Mouse (Mus musculus) adrenal gland, adult 2 months (tissue): Measurements from ENCODE around the gene Smchd1. TPM values are rescaled to one million over a fixed set of nuclear protein-coding genes. Genes with fewer than 3 reads are reported as not detected.
"Not testable (repeated sequence)": the region's sequence is repeated elsewhere in the genome, so short reads cannot be mapped to it uniquely, and the experiment has no call there.

ENCODE experiments used
- DNase-seq: peaks from one replicate; pipeline ENCODE4 v3.0.0; 2021
- long read RNA-seq: library from polyadenylated mRNA; stranded (forward); transcript quantifications from one replicate; pipeline ENCODE4 v2.0.0, GENCODE M21; 2021
- polyA plus RNA-seq: library from polyadenylated mRNA; depleted of rRNA; stranded (reverse); fragments of >200 nt; gene quantifications from 2 replicates; pipeline ENCODE4 v1.2.3, GENCODE M21; 2012; rRNA removed
- total RNA-seq, 2 experiments: library from RNA; stranded (reverse); gene quantifications; 2 replicates each; pipeline ENCODE4 v1.2.3; 2021

Gene Smchd1
- total RNA-seq (10 to 100 TPM; 32.3 to 35.7 TPM), polyA plus RNA-seq (1.3 and 2.0 TPM in 2 replicates)
- long read RNA-seq, partial matches to known transcripts, result 0 of 1 reads
- long read RNA-seq, other reads (novel, unspliced or antisense), result 1 of 1 reads

DNA sequence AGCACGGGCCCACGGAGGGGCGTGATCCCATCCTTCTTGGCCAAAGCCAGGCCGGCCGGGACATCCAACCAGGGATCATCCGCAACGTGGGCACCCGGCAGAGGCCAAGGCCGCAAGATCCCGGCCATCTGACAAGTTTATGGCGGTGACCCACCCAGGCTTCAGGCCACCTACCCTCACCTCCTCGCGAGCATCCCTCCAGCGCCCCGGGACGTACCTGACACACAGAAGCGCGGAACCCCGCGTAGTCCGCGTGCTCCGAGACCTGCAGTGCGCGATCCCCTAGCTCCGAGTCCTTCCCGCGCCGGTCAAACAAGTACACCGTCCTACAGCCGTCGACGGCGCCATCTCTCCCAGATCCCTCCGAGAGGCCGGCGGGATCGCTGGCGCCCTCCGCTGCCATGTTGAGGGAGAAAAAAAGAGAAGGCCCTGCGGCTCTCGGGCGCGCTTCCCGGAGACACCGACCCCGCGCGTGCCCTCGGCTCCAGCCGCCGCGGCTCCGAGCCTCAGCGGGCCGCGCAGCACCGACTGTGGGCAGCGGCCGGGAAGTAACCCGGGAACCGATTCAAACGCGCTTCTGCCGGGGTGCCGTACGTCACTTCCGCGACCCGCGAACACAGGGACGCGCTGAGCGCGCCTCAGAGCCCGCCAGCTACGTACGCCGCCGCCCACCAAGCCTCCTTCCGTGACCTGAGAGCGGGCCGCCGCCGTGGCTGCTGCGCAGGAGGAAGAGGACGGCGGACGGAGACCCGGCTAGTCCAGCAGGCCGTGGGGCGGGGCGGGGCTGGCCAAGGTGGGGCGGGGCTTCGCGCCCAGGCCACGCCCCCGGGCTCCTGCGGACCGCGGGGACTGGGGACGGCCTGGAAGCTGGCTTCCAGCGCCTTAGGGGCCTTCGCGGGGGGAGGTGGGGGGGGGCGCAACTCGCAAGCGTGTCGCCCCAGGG is at the start of gene Smchd1:
TSS of gene Smchd1 (minus strand) at position 582 of the 943 bp plus-strand sequence.
- peak; percentile 97 for DNase-seq

DNA sequence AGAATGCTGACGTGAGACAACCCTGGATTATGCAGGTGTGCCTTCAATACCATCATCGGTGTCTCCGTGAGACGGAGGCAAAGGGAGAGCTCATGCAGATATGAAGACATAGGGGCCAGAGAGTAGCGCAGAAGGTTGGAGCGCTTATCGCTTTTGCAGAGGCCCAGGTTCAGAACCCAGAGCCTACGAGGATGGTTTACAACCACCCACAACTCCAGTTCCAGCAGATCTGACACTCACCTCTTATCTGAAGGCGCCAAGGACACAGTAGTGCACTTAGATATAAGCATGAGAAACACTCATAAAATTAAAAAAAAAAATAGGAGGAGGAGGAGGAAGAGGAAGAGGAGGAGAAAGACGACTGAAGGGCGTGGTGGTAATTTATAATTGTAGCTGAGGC is 35.2 kb upstream of the Smchd1 start:
- no peak for DNase-seq

DNA sequence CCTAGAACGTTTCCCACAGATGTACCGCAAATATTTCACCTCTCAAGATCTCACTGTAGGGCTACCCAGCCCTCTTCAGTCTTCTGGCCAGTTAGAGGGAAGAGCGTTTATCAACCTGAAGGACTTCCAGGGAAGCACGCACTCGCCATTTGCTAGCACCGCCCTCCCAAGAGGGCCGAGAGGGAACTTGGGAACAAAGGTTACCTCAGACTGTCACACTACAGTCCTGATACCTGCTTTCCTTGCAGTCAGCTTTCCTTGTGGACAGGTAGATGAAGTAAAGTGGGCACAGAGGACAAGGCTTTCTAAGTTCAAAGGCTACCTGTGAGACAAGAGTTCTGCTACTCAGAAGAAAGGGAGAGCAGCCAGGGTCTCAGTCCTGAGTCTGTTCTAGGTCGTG is 31.7 kb upstream of the Smchd1 start:
- no peak for DNase-seq

DNA sequence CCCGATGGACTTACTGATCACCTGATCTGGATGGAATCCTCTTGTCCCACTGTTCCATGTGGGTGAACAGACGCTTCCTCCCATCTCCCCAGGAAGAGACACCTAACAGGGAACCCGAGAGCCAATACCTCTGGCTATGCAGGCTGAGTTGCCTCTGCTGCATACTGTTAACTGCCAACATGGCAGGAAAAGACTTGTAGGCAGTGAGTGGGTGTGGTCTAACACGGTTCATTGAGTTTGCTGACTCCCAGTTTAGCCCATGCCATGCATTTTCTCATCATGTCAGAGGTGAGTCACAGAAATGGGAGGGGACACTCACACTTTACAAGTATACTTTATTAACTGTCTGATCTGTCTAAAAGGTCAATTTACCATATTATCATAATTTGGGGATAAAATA is 20.6 kb upstream of the Smchd1 start:
- DNase-seq, result no peak

DNA sequence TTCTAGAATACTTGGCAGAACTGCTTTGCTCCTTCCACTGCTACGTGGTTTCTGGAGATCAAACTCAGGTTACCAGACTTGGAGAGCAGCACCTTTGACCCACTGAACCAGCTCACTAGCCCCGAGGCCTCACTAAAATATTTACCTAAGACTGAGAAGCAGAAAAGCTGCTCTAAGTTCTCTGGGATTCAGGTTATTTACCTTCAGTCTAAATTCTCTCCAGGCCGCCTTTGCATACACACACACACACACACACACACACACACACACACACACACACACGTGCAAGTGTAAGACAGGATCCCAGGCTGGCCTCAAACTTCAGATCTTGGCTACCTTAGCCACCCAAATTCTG is 16.2 kb upstream of the Smchd1 start:
- DNase-seq, result no peak

DNA sequence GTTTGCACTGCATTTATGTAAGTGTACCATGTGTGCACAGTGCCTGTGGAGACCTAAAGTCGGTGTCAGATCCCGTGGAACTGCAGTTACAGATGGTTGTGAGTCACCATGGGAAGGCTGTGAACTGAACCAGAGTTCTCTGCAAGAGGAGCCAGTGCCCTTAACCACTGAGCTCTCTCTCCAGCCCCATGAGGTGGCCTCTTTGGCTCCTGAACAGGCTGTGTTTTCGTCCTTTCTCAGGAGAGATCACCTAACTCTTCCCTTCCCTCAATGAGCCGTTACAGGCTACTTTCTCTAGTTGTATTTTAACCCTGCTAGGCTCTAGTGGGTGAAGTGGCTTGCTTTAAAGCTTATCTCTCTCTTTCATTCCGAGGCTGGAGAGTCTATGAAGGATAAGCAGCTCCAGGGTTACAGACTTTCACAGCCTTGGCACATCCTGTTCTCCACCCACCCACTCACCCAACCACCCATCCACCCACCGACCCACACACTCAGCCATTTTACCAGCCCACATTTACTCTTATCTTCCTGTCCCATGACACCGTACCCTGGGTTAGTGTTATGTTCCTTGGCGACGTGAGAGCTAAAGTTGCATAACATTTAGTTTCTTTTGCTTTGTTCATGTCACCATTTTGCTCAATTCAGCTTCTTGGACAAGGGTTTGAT is 15.7 kb upstream of the Smchd1 start:
- no peak for DNase-seq

DNA sequence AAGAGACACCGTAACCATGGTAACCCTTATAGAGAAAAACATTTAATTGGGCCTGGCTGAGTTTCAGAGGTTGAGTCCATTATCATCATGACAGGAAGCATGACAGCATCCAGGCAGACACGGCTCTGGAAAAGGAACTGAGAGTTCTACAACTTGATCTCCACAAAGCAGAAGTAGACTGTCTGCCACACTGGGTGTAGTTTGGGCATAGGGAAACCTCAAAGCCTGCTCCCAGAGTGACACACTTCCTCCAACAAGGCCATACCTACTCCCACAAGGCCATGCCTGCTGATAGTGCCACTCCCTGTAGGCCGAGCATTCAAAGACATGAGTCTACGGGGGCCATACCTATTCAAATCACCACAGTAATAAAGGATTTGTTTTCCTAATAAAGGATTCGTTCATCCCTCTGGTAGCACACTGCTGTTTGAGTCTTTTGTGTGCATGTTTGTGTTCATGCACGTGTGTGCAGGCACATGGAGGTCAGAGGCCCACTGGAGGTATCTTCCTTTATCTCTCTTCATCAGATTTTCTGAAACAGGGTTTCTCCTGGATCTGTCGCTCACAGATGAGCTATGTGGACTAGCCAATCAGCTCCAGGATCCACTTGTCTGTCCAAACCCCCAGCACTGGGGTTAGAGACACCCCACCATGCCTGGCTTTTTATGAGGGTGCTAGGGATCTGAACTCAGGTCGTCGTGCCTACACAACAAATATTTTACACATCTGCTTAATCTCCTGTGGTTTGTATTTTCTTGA is 14.7 kb upstream of the Smchd1 start:
- no peak for DNase-seq

DNA sequence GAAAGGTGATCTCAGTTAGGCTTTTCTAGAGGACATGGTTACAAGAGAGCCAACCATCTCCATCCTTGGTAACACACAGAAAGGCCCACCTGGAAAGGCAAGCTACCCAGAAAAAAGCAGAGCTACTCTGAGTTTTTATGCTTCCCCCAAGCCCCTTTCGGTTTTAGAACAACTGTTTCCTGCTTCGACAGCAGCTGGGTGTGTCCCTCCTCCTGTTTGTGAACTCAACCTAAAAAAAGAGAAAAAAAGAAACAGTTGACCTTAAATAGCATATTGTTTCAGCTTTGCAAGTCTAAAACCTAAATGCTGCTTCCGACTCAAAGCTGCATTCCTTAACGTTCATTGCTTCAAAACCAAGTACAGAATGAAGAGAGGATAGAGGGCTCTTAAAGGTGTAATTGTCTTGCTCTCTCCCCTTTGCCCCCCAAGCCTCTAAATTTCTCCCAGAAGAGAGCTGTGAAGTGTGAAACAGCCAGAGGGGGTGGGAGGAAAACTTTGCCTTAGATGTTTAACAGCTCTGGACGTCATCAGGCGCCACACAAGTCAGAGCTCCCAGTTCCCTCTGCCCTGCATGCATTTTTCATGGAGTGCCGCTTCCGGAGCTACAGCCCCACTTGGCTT is 11.2 kb upstream of the Smchd1 start:
- DNase-seq, result no peak

DNA sequence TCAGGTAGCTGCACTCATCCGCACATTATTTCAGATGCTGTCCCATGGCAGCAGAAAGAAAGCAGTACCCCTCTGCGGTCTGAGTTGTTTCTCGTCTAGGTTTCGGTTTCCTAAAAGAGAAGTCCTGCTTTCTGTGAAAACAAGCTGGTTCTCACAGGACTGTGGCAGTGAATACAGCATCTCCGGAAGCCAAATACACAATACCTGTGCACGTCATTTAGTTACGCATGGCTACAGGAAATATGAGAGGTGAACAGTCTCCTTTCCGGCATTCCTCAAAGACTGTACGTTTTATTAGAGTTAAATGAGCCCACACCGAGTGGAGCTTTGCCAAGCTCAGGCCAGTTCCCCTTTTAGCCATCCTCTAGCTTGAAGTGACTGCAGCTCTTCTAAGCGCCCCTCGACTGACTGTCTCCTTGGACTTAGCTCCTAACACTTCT is 10.7 kb upstream of the Smchd1 start:
- DNase-seq, result no peak

DNA sequence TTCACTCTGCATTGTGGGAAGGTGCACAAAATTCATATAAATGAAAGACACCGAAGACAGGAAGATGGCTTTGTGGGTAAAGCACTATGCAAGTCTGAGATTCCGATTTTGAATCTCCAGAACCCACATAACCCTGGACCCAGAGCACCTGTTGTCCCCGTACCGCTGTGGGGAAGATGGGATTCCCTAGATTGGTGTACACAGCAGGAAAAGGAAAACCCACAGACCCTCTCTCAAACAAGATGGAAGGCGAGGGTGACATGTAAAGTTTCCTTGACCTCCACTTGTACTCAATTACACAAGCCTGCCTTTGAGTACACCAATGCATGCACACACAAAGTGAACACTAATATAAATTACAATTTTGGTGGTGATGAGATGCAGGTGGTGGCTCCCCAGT is 9.6 kb upstream of the Smchd1 start:
- no peak for DNase-seq

DNA sequence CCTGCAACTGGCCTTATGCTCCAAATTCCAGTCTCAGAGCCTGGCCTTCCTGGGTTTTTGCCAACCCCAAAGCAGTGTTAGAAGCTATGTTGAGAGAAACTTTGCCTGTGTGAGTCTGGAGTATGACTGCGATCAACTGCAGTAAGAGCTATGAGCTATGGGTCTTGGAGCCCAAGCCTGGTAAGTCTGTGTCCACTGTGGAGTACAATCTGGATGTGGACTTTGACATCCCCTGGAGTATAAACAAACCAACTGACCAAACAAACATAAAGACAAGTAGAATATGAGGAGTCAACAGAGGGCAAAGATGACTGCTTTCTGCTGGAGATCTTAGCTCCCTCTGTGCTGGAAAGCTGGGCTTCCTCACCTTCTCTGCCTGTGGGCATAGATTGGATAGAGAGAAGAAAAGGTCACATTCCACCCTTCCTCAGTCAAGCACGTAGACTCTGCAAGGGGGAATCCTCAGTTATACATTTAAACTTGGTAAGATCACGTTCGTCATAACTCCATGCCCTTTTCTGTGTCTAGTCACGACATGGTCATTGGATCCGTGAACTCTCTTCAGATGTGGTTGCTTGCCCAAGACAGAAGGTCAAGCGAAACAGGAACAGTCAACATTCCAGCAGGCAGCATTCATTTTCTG is 8.4 kb upstream of the Smchd1 start:
- no peak for DNase-seq

DNA sequence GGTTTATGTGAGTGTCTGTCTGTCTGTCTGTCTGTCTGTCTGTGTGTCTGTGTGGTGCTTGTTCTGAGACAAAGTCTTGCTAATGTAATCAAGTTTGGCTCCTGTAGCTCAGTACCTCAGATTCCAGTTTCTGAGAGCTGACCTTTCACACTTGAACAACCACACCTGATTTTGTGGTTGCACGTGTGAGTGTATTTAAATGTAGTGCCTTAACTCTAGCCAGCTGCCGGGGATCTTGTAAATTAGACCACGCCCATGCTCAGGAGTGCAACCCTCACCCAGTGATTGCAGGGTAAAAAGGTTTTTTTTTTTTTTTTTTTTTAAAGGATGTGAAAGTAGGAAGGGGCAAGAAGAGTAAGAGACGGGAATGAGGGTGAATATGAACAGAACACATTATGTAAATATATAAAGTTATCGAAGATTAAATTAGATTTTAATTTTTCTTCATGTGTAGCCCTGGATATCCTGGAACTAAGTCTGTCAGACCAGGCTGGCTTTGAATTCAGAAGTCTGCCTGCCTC is 4.3 kb upstream of the Smchd1 start:
- DNase-seq, result no peak

DNA sequence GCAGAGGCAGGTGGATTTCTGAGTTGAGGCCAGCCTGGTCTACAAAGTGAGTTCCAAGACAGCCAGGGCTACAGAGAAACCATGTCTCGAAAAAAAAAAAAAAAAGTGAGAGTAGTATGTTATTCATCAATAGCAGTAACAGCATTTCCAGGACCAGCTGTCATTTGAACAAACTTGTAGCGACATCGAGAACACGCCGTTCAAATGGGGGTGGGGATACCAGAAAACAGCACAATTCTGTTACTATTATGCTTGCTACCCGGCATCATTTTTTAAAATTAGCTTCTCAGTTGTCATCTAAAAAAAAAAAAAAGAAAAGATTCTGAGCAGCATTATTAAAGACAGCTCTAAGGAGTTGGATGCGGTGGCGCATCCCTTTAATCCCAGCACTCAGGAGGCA is 2.3 kb upstream of the Smchd1 start:
- no peak for DNase-seq

DNA sequence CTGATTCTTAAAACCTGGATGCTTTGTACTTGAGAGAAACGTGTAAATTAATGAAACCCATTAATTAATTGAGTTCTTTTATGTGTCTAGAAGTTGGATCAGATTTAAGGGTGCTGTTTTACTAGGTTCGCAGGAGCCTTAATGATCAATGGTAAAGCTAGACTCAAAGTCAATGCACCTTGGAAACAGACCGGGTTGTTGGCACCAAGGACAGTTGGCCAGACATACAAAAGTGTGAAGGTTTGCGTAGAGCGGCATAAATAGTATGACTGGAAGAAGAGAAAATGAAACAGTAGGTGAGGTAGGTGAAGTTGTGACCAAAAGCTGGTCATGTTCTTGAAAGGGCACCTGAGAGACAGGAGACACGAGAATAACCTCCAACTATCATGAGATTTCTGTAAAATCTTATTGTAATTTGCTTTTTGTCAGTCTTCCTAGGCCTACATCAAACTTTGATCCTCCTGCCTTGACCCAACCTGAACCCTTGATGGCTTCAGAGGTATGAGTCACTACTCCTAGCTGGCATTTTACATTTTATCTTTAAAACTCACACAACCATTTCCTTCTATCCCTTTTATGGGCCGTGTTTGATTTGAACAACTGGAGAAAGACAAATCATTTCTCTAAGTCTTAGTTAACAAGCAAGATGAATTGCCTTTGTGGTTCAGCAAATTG is 1.3 kb upstream of the Smchd1 start:
- peak; percentile 68 for DNase-seq

DNA sequence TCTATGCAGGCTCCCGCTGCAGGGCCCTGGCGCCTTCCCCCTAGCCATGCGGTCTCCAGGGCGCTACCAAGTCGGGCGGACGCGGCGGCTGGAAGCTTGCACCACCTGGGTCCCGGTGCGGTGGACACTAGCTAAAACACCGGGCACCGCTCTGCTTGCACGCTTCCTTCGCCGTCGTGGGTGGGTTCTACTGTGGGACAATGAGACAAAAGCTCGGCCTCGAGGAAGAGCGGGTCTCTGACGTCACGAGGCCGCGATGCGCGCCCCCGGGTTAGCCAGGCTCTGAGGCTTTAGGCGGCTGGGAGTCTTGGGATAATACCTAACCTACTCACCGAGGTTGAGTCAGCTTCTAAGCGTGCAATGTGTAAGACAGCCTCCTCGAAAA is 554 bp upstream of the Smchd1 start:
- DNase-seq, result no peak

DNA sequence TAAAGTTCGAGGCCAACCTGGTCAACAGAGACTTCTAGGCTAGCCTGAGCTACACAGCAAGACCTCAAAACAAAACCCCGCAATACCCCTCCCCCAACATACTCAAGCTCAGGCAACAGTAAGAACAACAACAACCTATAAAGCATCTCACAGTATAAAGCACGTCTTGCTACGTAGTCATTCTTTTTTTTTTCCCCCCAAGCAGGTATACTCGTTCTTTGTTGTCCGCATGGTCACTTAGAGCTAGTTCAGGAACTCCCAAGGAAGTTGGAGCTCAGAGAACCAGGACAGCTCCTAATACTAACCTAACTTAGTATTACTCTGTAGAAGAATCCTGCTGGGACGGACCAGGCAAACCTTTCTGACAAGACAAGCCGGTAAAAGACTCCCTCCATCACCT is 1.0 kb downstream of the Smchd1 start:
- DNase-seq, result no peak

DNA sequence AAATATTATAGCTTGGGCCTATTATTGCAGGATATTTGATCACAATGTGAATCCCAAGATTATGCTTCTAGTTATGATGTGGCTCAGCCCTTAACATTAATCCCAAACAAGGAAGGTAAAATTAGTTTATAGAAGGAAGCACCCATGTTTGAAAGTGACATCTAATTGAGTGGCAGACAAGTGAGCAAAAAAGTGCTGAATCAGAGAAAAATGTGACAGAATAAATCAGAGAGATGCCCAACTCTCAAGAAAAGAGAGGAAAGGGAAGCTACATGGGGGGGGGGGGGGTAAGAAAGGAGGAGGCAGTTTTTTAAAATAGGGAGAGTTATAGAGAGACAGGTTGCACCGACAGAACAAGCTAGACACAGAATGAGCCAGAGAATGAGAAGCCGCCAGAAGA is 3.9 kb downstream of the Smchd1 start:
- DNase-seq, result no peak

DNA sequence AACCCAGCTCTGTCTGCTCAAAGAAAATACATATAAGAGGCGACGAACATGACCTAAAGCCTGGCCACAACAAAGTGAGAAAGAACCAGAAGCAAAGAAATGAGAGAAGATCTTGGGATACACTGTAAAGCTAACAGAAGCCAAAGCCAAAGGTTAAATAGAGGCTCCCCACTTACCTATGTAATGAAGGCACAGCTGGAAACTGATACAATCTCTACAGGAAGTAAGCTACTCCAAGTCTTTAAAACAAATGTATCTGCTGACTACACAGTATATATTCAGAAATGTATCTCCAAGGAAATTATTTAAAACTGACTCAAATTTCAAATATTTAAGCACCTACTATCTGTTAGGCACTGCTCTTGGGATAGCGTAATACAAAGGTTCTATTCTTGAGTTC is 14.8 kb downstream of the Smchd1 start:
- DNase-seq, result no peak

DNA sequence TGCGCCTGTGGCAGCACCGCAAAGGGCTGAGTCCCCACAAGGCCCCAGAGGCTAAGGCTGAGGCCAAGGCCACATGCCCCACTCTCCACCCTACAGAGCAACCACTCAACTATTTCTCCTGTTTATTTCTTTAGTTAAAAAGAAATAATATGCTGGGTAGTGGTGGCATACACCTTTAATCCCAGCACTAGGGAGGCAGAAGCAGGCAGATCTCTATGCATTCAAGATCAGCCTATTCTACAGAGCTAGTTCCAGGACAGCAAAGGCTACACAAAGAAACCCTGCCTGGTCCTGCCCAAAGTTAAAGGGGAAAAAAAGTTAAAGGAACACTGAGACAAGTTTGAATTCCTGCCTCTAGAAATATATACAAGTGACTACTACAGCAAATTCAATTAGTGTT is 15.3 kb downstream of the Smchd1 start, which contains the start of gene Gm4707:
TSS of gene Gm4707 (minus strand) at position 101 of the 400 bp plus-strand sequence.
- DNase-seq, result no peak

DNA sequence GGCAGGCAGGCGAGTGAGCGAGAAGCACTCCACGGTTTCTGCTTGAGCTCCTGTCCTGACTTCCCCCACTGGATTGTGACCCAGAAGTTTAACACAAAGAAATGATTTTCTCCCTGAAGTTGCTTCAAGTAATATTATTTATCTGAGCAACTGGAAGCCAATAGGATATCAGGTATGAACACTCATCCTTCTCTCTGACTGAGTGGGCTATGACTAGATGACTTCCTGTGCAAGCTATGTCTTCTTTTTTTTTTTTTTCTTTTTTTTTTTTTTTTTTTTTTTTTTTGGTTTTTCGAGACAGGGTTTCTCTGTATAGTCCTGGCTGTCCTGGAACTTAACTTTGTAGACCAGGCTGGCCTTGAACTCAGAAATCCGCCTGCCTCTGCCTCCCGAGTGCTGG is 17.8 kb downstream of the Smchd1 start:
- DNase-seq, result not testable (repeated sequence)

DNA sequence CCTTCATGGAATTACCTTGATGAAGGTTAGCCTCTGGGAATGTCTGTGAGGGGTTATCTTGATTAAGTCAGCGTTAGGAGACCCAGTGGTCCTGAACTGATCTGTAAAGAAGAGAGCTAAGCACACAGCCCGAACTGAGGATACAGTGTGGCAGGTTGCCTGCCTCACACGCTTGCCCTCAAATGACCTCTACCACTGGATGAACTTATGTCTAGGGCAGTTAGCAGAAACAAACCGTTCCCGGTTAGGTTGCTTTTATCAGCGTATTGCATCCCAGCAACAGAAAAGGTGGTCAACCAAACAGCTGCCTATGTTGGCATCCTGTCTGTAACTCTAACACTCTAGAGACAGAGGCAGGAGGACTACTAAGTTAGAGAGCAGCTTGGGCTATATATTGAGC is 30.0 kb downstream of the Smchd1 start:
- DNase-seq, result no peak
